Mouse (Mus musculus) embryonic fibroblast, embryonic 13.5 days (primary cell): ENCODE results near the gene Cxcl14.

Source experiments
- CTCF ChIP-seq: IDR thresholded peaks from 2 replicates; pipeline ENCODE4 v1.5.1; 2011; ENCODE audit warnings: mild to moderate bottlenecking, control low read depth, low read length, moderate library complexity, borderline replicate concordance; ENCODE audit not compliant: insufficient read depth
- POLR2A ChIP-seq: IDR thresholded peaks from 2 replicates; pipeline ENCODE4 v1.6.1; 2011; ENCODE audit warnings: low read depth, mild to moderate bottlenecking, control low read depth, low read length, moderate library complexity

DNA sequence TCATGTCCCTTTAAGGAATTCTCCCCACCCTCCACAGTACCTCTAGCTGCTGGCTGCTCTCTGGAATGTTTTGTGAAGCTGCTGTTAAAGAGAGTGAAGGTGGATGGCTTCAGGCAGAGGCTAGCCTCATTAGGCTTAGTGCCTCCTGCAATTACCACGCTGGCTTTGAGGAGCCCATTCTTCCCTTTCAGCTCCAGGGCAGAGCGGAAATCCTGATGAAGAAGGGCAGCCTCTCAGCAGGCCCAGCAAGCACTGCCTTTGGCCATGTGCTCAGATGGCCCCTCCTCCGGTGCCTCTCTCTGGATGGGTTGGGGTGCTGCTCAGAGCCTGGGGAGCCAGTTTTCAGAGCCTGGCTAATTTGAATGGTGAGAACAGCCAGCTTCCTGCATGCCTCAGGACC lies 18.9 kb upstream of the Cxcl14 start:
- TF ChIP-seq POLR2A: no peak
- no peak for TF ChIP-seq CTCF
